Mouse (Mus musculus) C2C12 (cell line): Measurements from ENCODE around the gene Ttll5.

Source experiments
- CTCF ChIP-seq: IDR thresholded peaks from one replicate; pipeline ENCODE4 v1.5.1; 2011; ENCODE audit not compliant: control insufficient read depth, insufficient read depth, insufficient read length
- MAX ChIP-seq: IDR thresholded peaks from one replicate; pipeline ENCODE4 v1.6.1; 2011; ENCODE audit warnings: mild to moderate bottlenecking, control low read depth
- MYOG ChIP-seq: IDR thresholded peaks from one replicate; pipeline ENCODE4 v1.6.1; 2011; ENCODE audit not compliant: control insufficient read depth, insufficient read length; ENCODE audit errors: extremely low read depth

DNA sequence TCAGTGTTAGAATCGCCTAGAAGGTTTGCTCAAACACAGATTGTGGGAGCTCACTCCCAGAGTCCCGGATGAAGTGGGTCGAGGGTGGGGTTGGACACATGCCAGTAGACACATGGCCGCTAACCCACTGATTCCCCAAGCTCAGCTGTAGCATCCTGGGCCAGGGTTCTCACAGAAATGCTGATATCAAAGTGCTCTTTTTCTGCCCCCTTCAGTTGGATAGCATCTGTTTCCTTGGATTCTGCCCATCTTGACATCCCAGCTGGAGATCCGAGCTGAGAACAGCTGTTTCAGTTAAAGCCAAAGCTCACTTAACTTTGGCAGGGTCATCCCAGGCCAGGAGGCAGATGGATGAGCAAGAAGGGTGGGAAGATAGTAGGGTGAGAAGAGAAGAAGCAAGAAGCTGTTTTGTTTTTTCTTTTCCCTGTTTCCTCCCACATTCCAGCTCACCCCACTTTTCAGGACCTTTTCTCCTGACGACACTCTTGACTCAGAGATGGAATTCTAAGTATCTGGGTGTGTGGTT, 31.6 kb upstream of the Ttll5 start:
- TF ChIP-seq MYOG (no peak), CTCF (no peak), MAX (no peak)
